Mouse (Mus musculus) G1E (cell line): ENCODE measurements around the gene Tbc1d24. TPM values are rescaled to one million over a fixed set of nuclear protein-coding genes. Genes with fewer than 3 reads are reported as not detected.

Experiments used
- ATAC-seq: 2 replicates; pipeline ENCODE4 v1.8.0; 2016; ENCODE audit warnings: mild to moderate bottlenecking; ENCODE audit not compliant: insufficient number of reproducible peaks, poor library complexity, low FRiP score, severe bottlenecking; ENCODE audit errors: extremely low read depth
- DNase-seq: peaks from one replicate; pipeline ENCODE4 v3.0.0; 2012; ENCODE audit warnings: low spot score
- H3K27me3 ChIP-seq: 2 replicates; pipeline ENCODE4 v1.6.1; 2012; ENCODE audit warnings: mild to moderate bottlenecking, low read length, inconsistent platforms; ENCODE audit not compliant: insufficient read depth
- H3K36me3 ChIP-seq: replicated peaks from 2 replicates; pipeline ENCODE3; 2012; ENCODE audit warnings: mild to moderate bottlenecking, inconsistent platforms
- H3K4me1 ChIP-seq: 2 replicates; pipeline ENCODE4 v1.6.1; 2012; ENCODE audit warnings: low read depth, low read length, inconsistent platforms, mixed read lengths; ENCODE audit not compliant: insufficient read depth
- H3K4me3 ChIP-seq: 2 replicates; pipeline ENCODE4 v1.5.1; 2012; ENCODE audit warnings: low read depth, mild to moderate bottlenecking, inconsistent platforms, low read length, moderate library complexity, mixed read lengths
- H3K9me3 ChIP-seq: replicated peaks from 2 replicates; pipeline ENCODE4 v1.6.1; 2012; ENCODE audit warnings: inconsistent platforms
- CTCF ChIP-seq: IDR thresholded peaks from 2 replicates; pipeline ENCODE4 v1.5.1; 2012; ENCODE audit warnings: low read depth, low read length, inconsistent platforms, mixed read lengths
- GATA1 ChIP-seq: IDR thresholded peaks from 2 replicates; pipeline ENCODE4 v1.6.1; 2012; ENCODE audit warnings: borderline replicate concordance, low read length, inconsistent platforms, mixed read lengths
- GATA2 ChIP-seq: IDR thresholded peaks from 2 replicates; pipeline ENCODE4 v1.6.1; 2012; ENCODE audit warnings: low read depth, low read length, inconsistent platforms, borderline replicate concordance
- POLR2AphosphoS5 ChIP-seq: IDR thresholded peaks from 2 replicates; pipeline ENCODE4 v1.6.1; 2012; ENCODE audit warnings: low read depth, low read length, inconsistent platforms; ENCODE audit not compliant: insufficient replicate concordance
- TAL1 ChIP-seq: conservative IDR thresholded peaks from 2 replicates; pipeline ENCODE4 v1.6.1; 2012; ENCODE audit warnings: low read depth, low read length, inconsistent platforms, mixed read lengths
- polyA plus RNA-seq: library from polyadenylated mRNA; stranded (reverse); fragments of >175 nt; gene quantifications from 2 replicates; pipeline ENCODE4 v1.2.3, GENCODE M21; 2012
- total RNA-seq, 2 experiments: library from RNA; stranded (forward) in 1 of 2; stranded (reverse) in 1 of 2; fragments of 200-1000 nt in 1 of 2; fragments of >200 nt in 1 of 2; fragmentation: Nextera tagmentation in 1 of 2; gene quantifications; 2 replicates each; pipeline ENCODE4 v1.2.3; 2014 to 2017

Gene Tbc1d24
- total and polyA plus RNA-seq, 3 experiments, result 23.4 to 120 (median 59.1) TPM

DNA sequence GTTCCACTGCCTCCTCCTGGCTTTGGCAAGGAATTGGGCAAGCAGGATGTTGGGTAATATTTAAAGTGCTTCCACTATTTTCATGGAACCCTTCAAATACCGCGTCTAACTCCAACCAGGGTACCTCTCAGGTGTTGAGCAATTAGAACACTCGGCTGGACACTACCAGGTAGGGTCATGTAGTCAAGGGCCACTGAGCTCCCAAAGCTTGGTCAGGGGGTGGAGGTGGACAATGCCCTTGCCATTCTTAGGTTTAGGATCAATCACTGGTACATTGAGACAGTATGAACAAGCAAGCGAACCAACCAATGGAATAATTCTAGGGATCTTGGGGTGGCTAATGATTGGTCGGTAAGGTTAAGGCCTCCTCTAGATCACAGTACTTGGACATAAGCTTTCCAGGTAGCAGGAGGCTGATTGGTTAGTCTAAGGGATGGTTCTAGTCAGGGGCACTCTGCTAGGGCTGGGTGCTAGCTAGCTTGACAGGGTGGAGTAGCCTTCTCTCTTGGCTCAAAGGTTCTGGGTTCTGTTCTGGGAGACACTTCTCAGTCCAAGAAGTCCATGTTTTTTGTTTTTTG lies 7.2 kb upstream of the Tbc1d24 start:
- TF ChIP-seq GATA2, result no peak
- no peak for TF ChIP-seq POLR2AphosphoS5
- TF ChIP-seq TAL1, result no peak
- no peak for TF ChIP-seq GATA1
- no peak for TF ChIP-seq CTCF
- Histone ChIP-seq H3K9me3 (no peaks in the 10 kb centered on the region), H3K36me3 (peaks cover 53% of the 10 kb centered on the region), H3K4me3 (peak overlapping the region; percentile 48; the same call in 1 of the 2 replicates), H3K4me1 (peaks cover 81% of the 10 kb centered on the region), H3K27me3 (no peaks in the 10 kb centered on the region)
- DNase-seq (no peak), ATAC-seq (no peak)

DNA sequence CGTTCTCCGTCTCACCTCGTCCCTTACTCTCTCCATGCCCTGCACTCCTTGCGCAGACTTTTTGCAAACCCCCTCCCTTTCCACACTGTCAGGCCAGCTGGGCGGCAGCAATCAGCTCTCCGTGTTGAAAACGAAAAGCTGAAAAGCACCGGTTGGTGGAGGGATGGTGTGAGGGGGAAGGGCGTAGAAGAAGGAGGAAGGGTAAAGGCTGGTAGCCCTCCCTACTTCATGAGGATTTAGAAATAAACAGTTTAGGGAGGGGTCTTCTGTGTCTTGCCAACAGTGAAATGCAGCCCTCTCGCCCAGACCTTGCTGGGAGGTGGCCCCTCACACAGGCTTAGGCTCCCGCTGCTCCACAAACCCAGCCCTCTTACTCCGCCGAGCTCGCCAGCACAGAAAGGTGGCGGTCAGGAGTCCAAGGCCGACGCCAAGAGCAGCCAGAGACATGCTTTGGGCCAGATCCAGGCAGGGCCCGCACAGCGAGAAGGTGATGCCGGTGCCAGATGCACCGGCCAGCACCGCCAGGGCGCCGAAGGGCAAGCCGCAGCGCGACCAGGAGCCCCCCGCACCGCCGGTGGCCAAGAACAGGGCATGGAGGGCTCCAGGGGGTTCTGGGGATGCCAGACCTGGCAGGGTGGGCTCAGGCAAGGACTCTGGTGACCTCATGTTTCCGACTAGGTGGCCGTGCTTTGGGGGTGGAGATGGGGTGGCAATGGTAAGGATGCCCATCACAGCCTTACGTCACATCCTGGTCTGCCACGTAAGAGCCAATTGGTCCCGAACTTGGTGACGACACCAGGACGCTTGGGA lies 6.5 kb upstream of the Tbc1d24 start:
- ATAC-seq, result no peak
- Histone ChIP-seq H3K9me3 (no peaks in the 10 kb centered on the region), H3K27me3 (no peaks in the 10 kb centered on the region), H3K36me3 (peaks cover 53% of the 10 kb centered on the region), H3K4me1 (peaks cover 84% of the 10 kb centered on the region), H3K4me3 (peak overlapping the region; percentile 48; the same call in 1 of the 2 replicates)
- TF ChIP-seq GATA1 (no peak), POLR2AphosphoS5 (no peak), GATA2 (no peak), TAL1 (no peak), CTCF (no peak)
- no peak for DNase-seq

DNA sequence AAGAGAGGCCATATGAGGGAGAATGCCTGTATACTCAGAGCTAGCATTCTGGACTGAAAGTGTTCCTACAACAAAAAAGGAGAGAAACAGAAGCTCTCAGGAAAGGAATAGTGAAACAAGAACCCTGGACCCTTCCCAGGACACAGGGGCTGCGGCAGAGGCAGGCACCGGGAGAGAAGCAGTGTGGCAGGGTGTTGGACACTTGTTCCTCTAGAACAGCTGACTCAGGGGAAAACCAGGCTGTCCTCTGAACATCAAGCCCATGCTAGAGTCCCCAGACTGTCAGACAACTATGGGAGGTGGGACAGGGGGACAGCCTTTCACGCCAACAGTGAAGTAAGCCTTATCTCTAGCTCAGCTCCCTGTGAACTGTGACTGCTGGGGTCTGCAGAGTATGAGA lies 5.2 kb upstream of the Tbc1d24 start:
- Histone ChIP-seq H3K9me3 (no peaks in the 10 kb centered on the region), H3K4me1 (peaks cover 84% of the 10 kb centered on the region), H3K4me3 (peak overlapping the region; percentile 45; the same call in 1 of the 2 replicates), H3K36me3 (peaks cover 41% of the 10 kb centered on the region), H3K27me3 (no peaks in the 10 kb centered on the region)
- DNase-seq (no peak), ATAC-seq (no peak)
- TF ChIP-seq POLR2AphosphoS5, result no peak
- TF ChIP-seq GATA1, result no peak
- TF ChIP-seq CTCF, result no peak
- no peak for TF ChIP-seq GATA2
- no peak for TF ChIP-seq TAL1

GRCm38 (mm10) chr17:24209916-24210240 lies 4.5 kb upstream of the Tbc1d24 start:
- H3K4me3 ChIP-seq, result no peak overlapping the region
- no peaks in the 10 kb centered on the region for H3K27me3 ChIP-seq
- H3K9me3 ChIP-seq, result no peaks in the 10 kb centered on the region
- peaks cover 84% of the 10 kb centered on the region for H3K4me1 ChIP-seq
- ATAC-seq (no peak), DNase-seq (no peak)
- TF ChIP-seq TAL1 (no peak), GATA2 (no peak), GATA1 (no peak), CTCF (no peak), POLR2AphosphoS5 (no peak)
- peaks cover 34% of the 10 kb centered on the region for H3K36me3 ChIP-seq

DNA sequence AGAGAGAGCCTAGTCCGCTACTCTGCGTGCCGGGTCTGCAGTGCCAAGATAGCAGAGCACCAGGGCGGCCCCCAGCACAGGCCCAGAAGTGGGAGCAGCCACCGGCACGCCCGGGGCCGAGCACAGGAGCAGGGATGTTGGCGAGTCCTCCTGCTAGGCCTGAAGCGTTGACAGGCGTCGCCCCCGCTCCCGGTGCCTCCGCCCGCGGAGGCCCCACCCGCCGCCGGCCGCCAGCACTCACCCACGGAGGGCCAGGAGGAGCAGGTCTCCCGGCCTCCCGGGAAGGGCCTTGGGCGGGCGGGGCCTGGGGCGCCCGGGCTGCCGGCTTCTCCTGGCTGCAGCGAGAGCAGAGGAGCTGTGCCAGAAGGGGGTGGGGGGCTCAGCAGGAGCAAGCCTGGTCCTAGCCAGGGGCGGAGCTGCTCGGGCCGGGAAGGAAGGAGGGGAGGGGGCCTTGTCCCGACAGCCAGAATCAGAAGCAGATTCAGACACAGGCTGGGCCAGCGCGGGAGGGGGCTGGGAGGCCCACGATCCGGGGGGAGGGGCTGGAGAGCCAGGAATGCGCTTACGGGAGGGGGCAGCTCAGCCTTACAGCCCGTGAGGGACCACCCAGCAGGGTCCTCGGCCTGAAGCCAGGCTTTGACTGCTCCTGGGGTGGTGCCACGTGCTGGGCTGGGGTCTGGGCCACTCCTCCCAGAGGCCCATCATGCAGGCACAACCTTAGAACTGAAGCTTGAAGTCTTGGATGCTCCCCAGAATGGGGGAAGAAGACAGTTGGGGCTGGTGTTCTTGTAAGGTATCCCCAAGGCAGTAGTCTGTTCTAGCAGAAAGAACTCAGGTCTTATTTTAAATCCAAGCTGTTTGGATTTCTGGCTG lies 3.9 kb upstream of the Tbc1d24 start, which contains the start of gene Ntn3:
Gene Ntn3 (minus strand): TSS at position 489 of the 873 bp plus-strand sequence.
- ATAC-seq, result no peak
- TF ChIP-seq GATA2, result no peak
- TF ChIP-seq GATA1, result no peak
- no peak; the same call in 1 of the 2 replicates for TF ChIP-seq TAL1
- no peak for TF ChIP-seq CTCF
- TF ChIP-seq POLR2AphosphoS5, result no peak
- Histone ChIP-seq H3K27me3 (no peaks in the 10 kb centered on the region), H3K4me1 (peaks cover 86% of the 10 kb centered on the region), H3K4me3 (peak within 1 kb of the TSS; percentile 97), H3K9me3 (no peaks in the 10 kb centered on the region), H3K36me3 (peaks cover 34% of the 10 kb centered on the region)
- peak; percentile 70 for DNase-seq

DNA sequence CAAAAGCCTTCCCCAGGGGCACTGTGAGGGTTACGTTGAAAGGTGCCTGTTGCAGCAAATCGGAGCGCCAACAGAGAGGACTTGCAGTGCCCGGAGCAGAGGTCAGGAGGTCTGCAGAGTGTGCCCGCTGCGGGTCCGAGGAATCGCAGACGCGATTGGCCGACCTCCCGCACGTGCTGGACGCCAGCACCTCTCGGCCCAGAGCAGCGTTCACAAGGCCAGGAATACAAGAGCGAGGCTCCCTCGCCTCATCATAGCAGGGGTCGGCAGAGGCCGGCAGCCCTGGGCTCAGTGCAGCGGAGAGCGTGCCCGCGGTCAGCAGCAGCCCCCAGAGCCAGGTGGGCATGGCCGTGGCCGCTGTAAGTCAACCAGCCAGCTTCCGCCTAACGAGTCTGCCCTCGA lies 3.3 kb upstream of the Tbc1d24 start:
- H3K27me3 ChIP-seq, result no peaks in the 10 kb centered on the region
- ATAC-seq (no peak), DNase-seq (no peak)
- H3K4me1 ChIP-seq, result peaks cover 90% of the 10 kb centered on the region
- H3K9me3 ChIP-seq, result no peaks in the 10 kb centered on the region
- peaks cover 30% of the 10 kb centered on the region for H3K36me3 ChIP-seq
- peak overlapping the region; percentile 97 for H3K4me3 ChIP-seq
- no peak for TF ChIP-seq TAL1
- no peak for TF ChIP-seq CTCF
- TF ChIP-seq GATA2, result no peak
- no peak for TF ChIP-seq GATA1
- TF ChIP-seq POLR2AphosphoS5, result no peak
